Comparison of ENCODE assay signal across 20 mouse cellular contexts in genomic region chr6:4201176-4201575, GRCm38 (mm10).
A peak's percentile ranks its signal among the peaks of the same experiment; 100 is the strongest.
DNase-seq lines count a peak whose midpoint lies in the region; ATAC-seq lines count a peak whose summit lies in the region.
"Had no signal": no experiment of that assay in that cellular context is flagged by ENCODE, and none has a peak within 500 bp of the region (broad histone marks: within the 10 kb centered on the region; RNA-seq: fewer than 3 reads in every experiment).

No protein-coding gene starts in this region.

- H3K4me3 ChIP-seq in hindbrain, embryonic 14.5 days (replicated peaks; ENCODE audit: low read length): no peak overlapping the region
- no peak overlapping the region for H3K4me3 ChIP-seq in hindbrain, embryonic 10.5 days
- H3K4me3 ChIP-seq in midbrain, embryonic 14.5 days (replicated peaks; ENCODE audit: low read depth, low read length): no peak overlapping the region
- H3K4me3 ChIP-seq in midbrain, embryonic 11.5 days (ENCODE audit: low read depth, low read length): no peak overlapping the region
- peak overlapping the region; percentile 27; the same call in 1 of the 2 replicates for H3K4me3 ChIP-seq in embryonic facial prominence, embryonic 15.5 days (replicated peaks)
- H3K4me3 ChIP-seq: embryonic facial prominence, embryonic 12.5 days; erythroblast, embryonic 14.5 days; forebrain, embryonic 10.5 days; heart, adult 2 months; heart, embryonic 15.5 days had no signal

- H3K36me3 ChIP-seq in hindbrain, embryonic 14.5 days (replicated peaks; ENCODE audit: control insufficient read depth, insufficient read depth): no peaks in the 10 kb centered on the region
- no peaks in the 10 kb centered on the region for H3K36me3 ChIP-seq in hindbrain, embryonic 10.5 days
- H3K36me3 ChIP-seq in midbrain, embryonic 14.5 days (ENCODE audit: control insufficient read depth, insufficient read depth, low read length): no peaks in the 10 kb centered on the region
- no peaks in the 10 kb centered on the region for H3K36me3 ChIP-seq in midbrain, embryonic 11.5 days (ENCODE audit: control insufficient read depth, insufficient read depth, low read length)
- H3K36me3 ChIP-seq in embryonic facial prominence, embryonic 15.5 days: no peaks in the 10 kb centered on the region
- H3K36me3 ChIP-seq: embryonic facial prominence, embryonic 12.5 days; forebrain, embryonic 10.5 days; heart, embryonic 15.5 days had no signal

- no peak overlapping the region for H3K27ac ChIP-seq in hindbrain, embryonic 14.5 days
- no peak overlapping the region for H3K27ac ChIP-seq in hindbrain, embryonic 10.5 days
- H3K27ac ChIP-seq in midbrain, embryonic 14.5 days (replicated peaks; ENCODE audit: low read depth, low read length): no peak overlapping the region
- H3K27ac ChIP-seq in midbrain, embryonic 11.5 days (ENCODE audit: low read depth, low read length): no peak overlapping the region
- H3K27ac ChIP-seq in embryonic facial prominence, embryonic 15.5 days (replicated peaks): no peak overlapping the region
- H3K27ac ChIP-seq: embryonic facial prominence, embryonic 12.5 days; forebrain, embryonic 10.5 days; heart, adult 2 months; heart, embryonic 15.5 days had no signal

- ATAC-seq in hindbrain, embryonic 14.5 days (ENCODE audit: low FRiP score): 0 out of 2 replicates have a peak, but pooled peaks have one; percentile 14
- peak; percentile 53; the same call in 1 of the 2 replicates for ATAC-seq in midbrain, embryonic 14.5 days (ENCODE audit: low FRiP score, low TSS enrichment)
- no peak for ATAC-seq in midbrain, embryonic 11.5 days (ENCODE audit: low FRiP score)
- no peak for ATAC-seq in embryonic facial prominence, embryonic 15.5 days (ENCODE audit: insufficient number of reproducible peaks, low FRiP score, low TSS enrichment, low read depth)
- ATAC-seq: forebrain, embryonic 16.5 days; intestine, embryonic 16.5 days had no signal

- H3K4me2 ChIP-seq in hindbrain, embryonic 14.5 days (replicated peaks): no peak overlapping the region
- H3K4me2 ChIP-seq in midbrain, embryonic 14.5 days (ENCODE audit: low read length): no peak overlapping the region
- no peak overlapping the region for H3K4me2 ChIP-seq in midbrain, embryonic 11.5 days
- peak overlapping the region; percentile 35; the same call in 1 of the 2 replicates for H3K4me2 ChIP-seq in embryonic facial prominence, embryonic 15.5 days (replicated peaks)
- H3K4me2 ChIP-seq: heart, embryonic 15.5 days had no signal

- DNase-seq in hindbrain, embryonic 14.5 days (ENCODE audit: low spot score): no peak
- DNase-seq in hindbrain, embryonic 10.5 days (ENCODE audit: low spot score): no peak
- peak; percentile 24 for DNase-seq in midbrain, embryonic 14.5 days
- DNase-seq in midbrain, embryonic 11.5 days (ENCODE audit: low spot score, missing footprints): no peak
- no peak for DNase-seq in gastrocnemius, adult 18-20 months (ENCODE audit: low spot score)
- DNase-seq: adrenal gland, adult 2 months; adrenal gland, postnatal 25 days; cerebellum, adult 2 months; cerebellum, postnatal 14 days; embryo, embryonic 11 days; gastrocnemius, postnatal 14 days; heart, adult 2 months; heart, postnatal 14 days had no signal

- no peak overlapping the region for H3K9ac ChIP-seq in hindbrain, embryonic 14.5 days
- H3K9ac ChIP-seq in midbrain, embryonic 14.5 days (replicated peaks; ENCODE audit: low read length): no peak overlapping the region
- H3K9ac ChIP-seq in midbrain, embryonic 11.5 days (ENCODE audit: low read length): no peak overlapping the region
- no peak overlapping the region for H3K9ac ChIP-seq in embryonic facial prominence, embryonic 15.5 days
- H3K9ac ChIP-seq: embryonic facial prominence, embryonic 12.5 days; heart, embryonic 15.5 days had no signal

- no peaks in the 10 kb centered on the region for H3K9me3 ChIP-seq in hindbrain, embryonic 14.5 days (ENCODE audit: control insufficient read depth, low read length)
- no peaks in the 10 kb centered on the region for H3K9me3 ChIP-seq in hindbrain, embryonic 10.5 days
- no peaks in the 10 kb centered on the region for H3K9me3 ChIP-seq in midbrain, embryonic 14.5 days (ENCODE audit: control insufficient read depth, low read length)
- no peaks in the 10 kb centered on the region for H3K9me3 ChIP-seq in midbrain, embryonic 11.5 days (ENCODE audit: control insufficient read depth, low read length)
- no peaks in the 10 kb centered on the region for H3K9me3 ChIP-seq in embryonic facial prominence, embryonic 15.5 days (replicated peaks)
- H3K9me3 ChIP-seq: embryonic facial prominence, embryonic 12.5 days; forebrain, embryonic 10.5 days; heart, embryonic 15.5 days had no signal

- 0 out of 2 replicates have a peak, but pooled peaks cover 4% of the 10 kb centered on the region for H3K4me1 ChIP-seq in hindbrain, embryonic 14.5 days (replicated peaks; ENCODE audit: control insufficient read depth, insufficient read depth, low read length)
- no peaks in the 10 kb centered on the region for H3K4me1 ChIP-seq in hindbrain, embryonic 10.5 days (replicated peaks)
- H3K4me1 ChIP-seq in midbrain, embryonic 14.5 days (ENCODE audit: control insufficient read depth, insufficient read depth, low read length): peaks cover 3% of the 10 kb centered on the region; the same call in 1 of the 2 replicates
- H3K4me1 ChIP-seq in midbrain, embryonic 11.5 days (ENCODE audit: control insufficient read depth, insufficient read depth, low read length): no peaks in the 10 kb centered on the region
- H3K4me1 ChIP-seq in embryonic facial prominence, embryonic 15.5 days: no peaks in the 10 kb centered on the region
- H3K4me1 ChIP-seq: embryonic facial prominence, embryonic 12.5 days; heart, embryonic 15.5 days had no signal

- no peaks in the 10 kb centered on the region for H3K27me3 ChIP-seq in hindbrain, embryonic 14.5 days (ENCODE audit: control insufficient read depth, insufficient read depth, low read length)
- H3K27me3 ChIP-seq in hindbrain, embryonic 10.5 days (ENCODE audit: insufficient read depth, poor library complexity, severe bottlenecking): no peaks in the 10 kb centered on the region
- no peaks in the 10 kb centered on the region for H3K27me3 ChIP-seq in midbrain, embryonic 14.5 days (ENCODE audit: control insufficient read depth, insufficient read depth, low read length)
- no peaks in the 10 kb centered on the region for H3K27me3 ChIP-seq in midbrain, embryonic 11.5 days (ENCODE audit: control insufficient read depth, insufficient read depth, low read length)
- no peaks in the 10 kb centered on the region for H3K27me3 ChIP-seq in embryonic facial prominence, embryonic 15.5 days
- H3K27me3 ChIP-seq: embryonic facial prominence, embryonic 12.5 days; heart, embryonic 15.5 days had no signal

- WGBS in hindbrain, embryonic 14.5 days: 47% methylated on average over 2 of the region's 2 CpGs
- WGBS in hindbrain, embryonic 10.5 days: 66% methylated on average over 2 of the region's 2 CpGs
- WGBS in midbrain, embryonic 14.5 days: 55% methylated on average over 2 of the region's 2 CpGs
- WGBS in midbrain, embryonic 11.5 days: 60% methylated on average over 2 of the region's 2 CpGs
- WGBS in embryonic facial prominence, embryonic 15.5 days: 41% methylated on average over 2 of the region's 2 CpGs

Comparison
In these comparisons a context has a peak if more than half of its experiments do, and no peak if none do; other contexts are left out.
1. ATAC-seq: peak in hindbrain, embryonic 14.5 days (single experiment) and midbrain, embryonic 14.5 days (single experiment); none in midbrain, embryonic 11.5 days (single experiment) and embryonic facial prominence, embryonic 15.5 days (single experiment).